Mouse (Mus musculus): Measurements from ENCODE around the gene Lin37. TPM values are rescaled to one million over a fixed set of nuclear protein-coding genes. Genes with fewer than 3 reads are reported as not detected.

Gene Lin37
- total and polyA plus RNA-seq, 2 experiments from 2014 or later = 32.0 to 54.1 TPM

GRCm38 (mm10) chr7:30564970-30565571, 5.4 kb upstream of the Lin37 start, which contains the start of gene Igflr1:
Gene Igflr1, plus strand, starts transcription at chr7:30565427.
- no peak for ATAC-seq (ENCODE audit: low FRiP score)
- no peak within 1 kb of the TSS; the same call in 1 of the 2 replicates for H3K4me2 ChIP-seq (ENCODE audit: low read depth, low read length, poor library complexity, severe bottlenecking)
- no peak within 1 kb of the TSS for H3K27ac ChIP-seq (ENCODE audit: low read depth, low read length)

GRCm38 (mm10) chr7:30563906-30564280, 4.3 kb upstream of the Lin37 start:
- 0 out of 2 replicates have a peak, but pooled peaks have one; percentile 1 for TF ChIP-seq CTCF (IDR thresholded peaks at IDR 0.05)
- DNase-seq (ENCODE audit: low spot score) (no peak), ATAC-seq (ENCODE audit: low FRiP score) (no peak)
- no peaks in the 10 kb centered on the region for H3K27me3 ChIP-seq (ENCODE audit: insufficient read depth, low read length)
- peak overlapping the region; percentile 75 for H3K9ac ChIP-seq (replicated peaks; ENCODE audit: low read length, poor library complexity, severe bottlenecking)
- 25% methylated on average over 6 of the region's 6 CpGs for WGBS
- peak overlapping the region; percentile 63 for H3K4me3 ChIP-seq (ENCODE audit: low read depth, low read length)
- no peaks in the 10 kb centered on the region for H3K9me3 ChIP-seq (ENCODE audit: low read length)
- H3K36me3 ChIP-seq (ENCODE audit: insufficient read depth, low read length) = peaks cover 29% of the 10 kb centered on the region
- H3K4me1 ChIP-seq (ENCODE audit: insufficient read depth, low read length) = no peaks in the 10 kb centered on the region
- peak overlapping the region; percentile 86 for H3K27ac ChIP-seq (ENCODE audit: low read depth, low read length)
- peak overlapping the region; percentile 78 for H3K4me2 ChIP-seq (ENCODE audit: low read depth, low read length, poor library complexity, severe bottlenecking)

More at GRCm38 (mm10) chr7:30564970-30565571, 5.4 kb upstream of the Lin37 start, which contains the start of gene Igflr1:
- WGBS = 95% methylated on average over 12 of the region's 12 CpGs
- Histone ChIP-seq H3K4me1 (ENCODE audit: insufficient read depth, low read length) (no peaks in the 10 kb centered on the region), H3K36me3 (ENCODE audit: insufficient read depth, low read length) (peaks cover 41% of the 10 kb centered on the region), H3K9ac (replicated peaks; ENCODE audit: low read length, poor library complexity, severe bottlenecking) (no peak within 1 kb of the TSS), H3K9me3 (ENCODE audit: low read length) (no peaks in the 10 kb centered on the region), H3K4me3 (ENCODE audit: low read depth, low read length) (no peak within 1 kb of the TSS), H3K27me3 (ENCODE audit: insufficient read depth, low read length) (no peaks in the 10 kb centered on the region)
- TF ChIP-seq CTCF (IDR thresholded peaks at IDR 0.05) = no peak
- DNase-seq (ENCODE audit: low spot score) = no peak

- WGBS = under 1% methylated on average over 45 of the region's 45 CpGs
- ATAC-seq (ENCODE audit: low FRiP score) = peak; percentile 86
- H3K36me3 ChIP-seq (ENCODE audit: insufficient read depth, low read length) = peaks cover 23% of the 10 kb centered on the region
- no peaks in the 10 kb centered on the region for H3K27me3 ChIP-seq (ENCODE audit: insufficient read depth, low read length)
- H3K9ac ChIP-seq (replicated peaks; ENCODE audit: low read length, poor library complexity, severe bottlenecking) = peak within 1 kb of the TSS; percentile 75
- H3K4me2 ChIP-seq (ENCODE audit: low read depth, low read length, poor library complexity, severe bottlenecking) = peak within 1 kb of the TSS; percentile 79
- H3K27ac ChIP-seq (ENCODE audit: low read depth, low read length) = peak within 1 kb of the TSS; percentile 86
- no peaks in the 10 kb centered on the region for H3K9me3 ChIP-seq (ENCODE audit: low read length)
- DNase-seq (ENCODE audit: low spot score) = peak; percentile 99
- H3K4me1 ChIP-seq (ENCODE audit: insufficient read depth, low read length) = no peaks in the 10 kb centered on the region
- TF ChIP-seq CTCF (IDR thresholded peaks at IDR 0.05) = peak; percentile 17; the same call in 1 of the 2 replicates
- peak within 1 kb of the TSS; percentile 63 for H3K4me3 ChIP-seq (ENCODE audit: low read depth, low read length)
Observed at GRCm38 (mm10) chr7:30563117-30563905, 3.7 kb upstream of the Lin37 start, which contains the start of the genes U2af1l4, Gm49396 and Psenen. Gene U2af1l4, plus strand, starts transcription at chr7:30563301. Gene Gm49396, plus strand, starts transcription at chr7:30563344. Gene Psenen, minus strand, starts transcription at chr7:30563627.

DNA sequence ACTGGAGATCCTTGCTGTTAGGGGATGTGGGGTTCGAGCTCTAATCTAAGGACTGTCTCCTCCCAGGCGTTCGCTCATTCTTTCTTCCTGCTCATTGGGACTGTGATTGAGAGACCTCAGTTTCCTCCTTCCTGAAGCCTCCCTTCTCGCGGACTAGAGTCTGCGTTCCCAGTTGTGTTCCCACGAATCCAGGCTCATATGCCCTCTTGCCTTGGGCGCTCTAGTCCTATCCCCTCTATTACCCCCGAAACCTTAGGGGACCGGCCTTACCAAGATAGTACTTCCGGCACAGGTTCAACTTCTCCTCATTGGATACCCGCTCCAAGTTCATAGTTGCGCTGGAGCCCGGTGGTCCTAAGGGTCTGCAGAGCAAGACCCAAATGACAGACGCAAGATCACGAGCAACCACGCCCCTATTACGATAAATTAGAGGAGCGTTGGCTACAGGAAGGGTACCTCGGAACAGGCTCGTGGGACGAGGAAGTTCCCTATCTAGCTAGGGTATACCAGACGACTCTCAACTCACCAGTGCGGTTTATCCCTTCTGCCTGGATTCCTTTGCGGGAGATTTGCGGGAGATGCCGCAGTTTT, 3.0 kb upstream of the Lin37 start:
- ATAC-seq (ENCODE audit: low FRiP score) (0 out of 2 replicates have a peak, but pooled peaks have one; percentile 0), DNase-seq (ENCODE audit: low spot score) (peak; percentile 21)
- WGBS = 1% methylated on average over 27 of the region's 27 CpGs
- Histone ChIP-seq H3K9ac (replicated peaks; ENCODE audit: low read length, poor library complexity, severe bottlenecking) (peak overlapping the region; percentile 55), H3K9me3 (ENCODE audit: low read length) (no peaks in the 10 kb centered on the region), H3K4me2 (ENCODE audit: low read depth, low read length, poor library complexity, severe bottlenecking) (peak overlapping the region; percentile 79), H3K36me3 (ENCODE audit: insufficient read depth, low read length) (peaks cover 19% of the 10 kb centered on the region), H3K27me3 (ENCODE audit: insufficient read depth, low read length) (no peaks in the 10 kb centered on the region), H3K4me1 (ENCODE audit: insufficient read depth, low read length) (no peaks in the 10 kb centered on the region), H3K27ac (ENCODE audit: low read depth, low read length) (0 out of 2 replicates have a peak overlapping the region, but pooled peaks have one; percentile 18), H3K4me3 (ENCODE audit: low read depth, low read length) (peak overlapping the region; percentile 63)
- TF ChIP-seq CTCF (IDR thresholded peaks at IDR 0.05) = no peak

- no peak overlapping the region for H3K4me3 ChIP-seq (ENCODE audit: low read depth, low read length)
- no peak overlapping the region for H3K9ac ChIP-seq (replicated peaks; ENCODE audit: low read length, poor library complexity, severe bottlenecking)
- H3K4me1 ChIP-seq (ENCODE audit: insufficient read depth, low read length) = no peaks in the 10 kb centered on the region
- no peaks in the 10 kb centered on the region for H3K9me3 ChIP-seq (ENCODE audit: low read length)
- no peaks in the 10 kb centered on the region for H3K27me3 ChIP-seq (ENCODE audit: insufficient read depth, low read length)
- no peak for DNase-seq (ENCODE audit: low spot score)
- peaks cover 14% of the 10 kb centered on the region for H3K36me3 ChIP-seq (ENCODE audit: insufficient read depth, low read length)
- no peak overlapping the region for H3K27ac ChIP-seq (ENCODE audit: low read depth, low read length)
- 54% methylated on average over 2 of the region's 2 CpGs for WGBS
- peak overlapping the region; percentile 92; the same call in 1 of the 2 replicates for H3K4me2 ChIP-seq (ENCODE audit: low read depth, low read length, poor library complexity, severe bottlenecking)
- no peak for TF ChIP-seq CTCF (IDR thresholded peaks at IDR 0.05)
- no peak for ATAC-seq (ENCODE audit: low FRiP score)
Observed at GRCm38 (mm10) chr7:30560296-30560695, 658 bp upstream of the Lin37 start.
